Mouse (Mus musculus) liver, postnatal 0 days (tissue): Measurements from ENCODE around the gene Itga2b. TPM values are rescaled to one million over a fixed set of nuclear protein-coding genes. Genes with fewer than 3 reads are reported as not detected.

Source experiments
- ATAC-seq: fragments of 200-750 bp; cut with Nextera tagmentation; 2 replicates; pipeline ENCODE4 v1.8.0; 2017; ENCODE audit warnings: mild to moderate bottlenecking, moderate library complexity
- DNase-seq: peaks from one replicate; pipeline ENCODE4 v3.0.0-alpha.2; 2016
- H3K27ac ChIP-seq: fragments of 300-500 bp; sonication (generic); 2 replicates; pipeline ENCODE4 v1.5.1; 2014; ENCODE audit warnings: antibody characterized with exemption, moderate library complexity, mild to moderate bottlenecking, low read depth
- H3K27me3 ChIP-seq: fragments of 300-500 bp; sonication (generic); 2 replicates; pipeline ENCODE4 v1.6.1; 2014; ENCODE audit warnings: low read length, control low read depth, mixed read lengths; ENCODE audit not compliant: insufficient read depth
- H3K36me3 ChIP-seq: fragments of 300-500 bp; sonication (generic); replicated peaks from 2 replicates; pipeline ENCODE4 v1.6.1; 2014; ENCODE audit warnings: mild to moderate bottlenecking, control low read depth, low read length, moderate library complexity, mixed read lengths; ENCODE audit not compliant: insufficient read depth
- H3K4me1 ChIP-seq: fragments of 300-500 bp; sonication (generic); 2 replicates; pipeline ENCODE4 v1.6.1; 2014; ENCODE audit warnings: antibody characterized with exemption, mild to moderate bottlenecking, control low read depth; ENCODE audit not compliant: insufficient read depth
- H3K4me2 ChIP-seq: fragments of 300-500 bp; sonication (generic); 2 replicates; pipeline ENCODE4 v1.6.1; 2014; ENCODE audit warnings: low read depth, mild to moderate bottlenecking, low read length, moderate library complexity, mixed read lengths
- H3K4me3 ChIP-seq: fragments of 300-500 bp; sonication (generic); 2 replicates; pipeline ENCODE4 v1.5.1; 2014; ENCODE audit warnings: low read depth, low read length
- H3K9ac ChIP-seq: fragments of 300-500 bp; sonication (generic); replicated peaks from 2 replicates; pipeline ENCODE4 v1.6.1; 2014; ENCODE audit warnings: mild to moderate bottlenecking, moderate library complexity
- H3K9me3 ChIP-seq: fragments of 300-500 bp; sonication (generic); 2 replicates; pipeline ENCODE4 v1.6.1; 2016; ENCODE audit warnings: mild to moderate bottlenecking, control low read depth, low read length, mixed read lengths
- CTCF ChIP-seq: sonication (generic); IDR thresholded peaks from 2 replicates; pipeline ENCODE4 v1.5.1; 2016; ENCODE audit warnings: antibody characterized with exemption, low read depth
- EP300 ChIP-seq: IDR thresholded peaks from 2 replicates; pipeline ENCODE4 v1.6.1; 2016; ENCODE audit warnings: antibody characterized with exemption, low read depth, mild to moderate bottlenecking
- WGBS: fragments of 180-500 bp; shearing (Covaris S2); extraction: QIAGEN DNeasy Blood & Tissue Kit; methylation state at CpG from one replicate; pipeline ENCODE4 v1.1.7; 2014; ENCODE audit not compliant: insufficient replicate concordance; 5-methylcytosine and 5-hydroxymethylcytosine counted together
- polyA plus RNA-seq: library from polyadenylated mRNA; unstranded; fragments of >200 nt; fragmentation: Nextera tagmentation; extraction: Ambion mirVana; gene quantifications from 2 replicates; pipeline ENCODE4 v1.2.1, GENCODE M21; 2015

The Itga2b gene
- polyA plus RNA-seq, 1 experiment from 2014 or later: 44.8 TPM

- no peak for ATAC-seq
- no peaks in the 10 kb centered on the region for H3K9me3 ChIP-seq
- DNase-seq: no peak
- no peak overlapping the region for H3K9ac ChIP-seq
- no peak overlapping the region for H3K4me2 ChIP-seq
- H3K36me3 ChIP-seq: peaks cover 18% of the 10 kb centered on the region
- no peak overlapping the region for H3K4me3 ChIP-seq
- peaks cover 21% of the 10 kb centered on the region for H3K27me3 ChIP-seq
- no peak overlapping the region for H3K27ac ChIP-seq
- H3K4me1 ChIP-seq: peaks cover 18% of the 10 kb centered on the region
- WGBS: 82% methylated on average over 11 of the region's 11 CpGs
- TF ChIP-seq CTCF: no peak
- TF ChIP-seq EP300: no peak
Measured at GRCm38 (mm10) chr11:102434816-102435705, 34.9 kb downstream of the Itga2b start.

GRCm38 (mm10) chr11:102434406-102434805 lies 35.5 kb downstream of the Itga2b start:
- Histone ChIP-seq H3K4me1 (peaks cover 25% of the 10 kb centered on the region), H3K27ac (no peak overlapping the region), H3K36me3 (peaks cover 18% of the 10 kb centered on the region), H3K9me3 (no peaks in the 10 kb centered on the region), H3K9ac (no peak overlapping the region), H3K27me3 (peaks cover 18% of the 10 kb centered on the region), H3K4me3 (no peak overlapping the region), H3K4me2 (no peak overlapping the region)
- 17% methylated on average over 7 of the region's 7 CpGs for WGBS
- DNase-seq: peak; percentile 89
- ATAC-seq: no peak
- TF ChIP-seq CTCF (peak; percentile 97), EP300 (no peak)

GRCm38 (mm10) chr11:102433866-102434265 lies 36.1 kb downstream of the Itga2b start:
- ATAC-seq: no peak
- Histone ChIP-seq H3K4me1 (peaks cover 26% of the 10 kb centered on the region), H3K4me2 (0 out of 2 replicates have a peak overlapping the region, but pooled peaks have one; percentile 61), H3K36me3 (peaks cover 18% of the 10 kb centered on the region), H3K9ac (no peak overlapping the region), H3K27me3 (peaks cover 16% of the 10 kb centered on the region), H3K27ac (no peak overlapping the region), H3K4me3 (no peak overlapping the region), H3K9me3 (no peaks in the 10 kb centered on the region)
- TF ChIP-seq CTCF (no peak), EP300 (no peak)
- DNase-seq: no peak
- WGBS: 84% methylated on average over 7 of the region's 7 CpGs

- Histone ChIP-seq H3K27me3 (peaks cover 7% of the 10 kb centered on the region), H3K4me1 (peaks cover 21% of the 10 kb centered on the region), H3K4me3 (peak overlapping the region; percentile 34; the same call in 1 of the 2 replicates), H3K36me3 (peaks cover 18% of the 10 kb centered on the region), H3K9ac (no peak overlapping the region), H3K9me3 (no peaks in the 10 kb centered on the region), H3K4me2 (peak overlapping the region; percentile 61), H3K27ac (peak overlapping the region; percentile 82)
- DNase-seq (no peak), ATAC-seq (no peak)
- no peak for TF ChIP-seq EP300
- TF ChIP-seq CTCF: no peak
- WGBS: 77% methylated on average over 6 of the region's 6 CpGs
Measured at GRCm38 (mm10) chr11:102432896-102433295, 37.0 kb downstream of the Itga2b start.

GRCm38 (mm10) chr11:102432115-102432843 lies 37.6 kb downstream of the Itga2b start:
- 25% methylated on average over 16 of the region's 16 CpGs for WGBS
- Histone ChIP-seq H3K4me2 (peak overlapping the region; percentile 61), H3K4me1 (peaks cover 18% of the 10 kb centered on the region), H3K36me3 (peaks cover 18% of the 10 kb centered on the region), H3K27me3 (peaks cover 4% of the 10 kb centered on the region; the same call in 1 of the 2 replicates), H3K9ac (no peak overlapping the region; the same call in 1 of the 2 replicates), H3K4me3 (peak overlapping the region; percentile 34), H3K27ac (peak overlapping the region; percentile 82), H3K9me3 (no peaks in the 10 kb centered on the region)
- no peak for TF ChIP-seq EP300
- TF ChIP-seq CTCF: no peak
- peak; percentile 64 for DNase-seq
- ATAC-seq: peak; percentile 14; the same call in 1 of the 2 replicates

- no peak overlapping the region for H3K9ac ChIP-seq
Measured at GRCm38 (mm10) chr11:102431728-102432114, 38.2 kb downstream of the Itga2b start.

More at GRCm38 (mm10) chr11:102431728-102432114, 38.2 kb downstream of the Itga2b start:
- Histone ChIP-seq H3K4me3 (peak overlapping the region; percentile 34), H3K36me3 (peaks cover 18% of the 10 kb centered on the region), H3K9me3 (no peaks in the 10 kb centered on the region), H3K4me2 (peak overlapping the region; percentile 61), H3K27me3 (no peaks in the 10 kb centered on the region), H3K27ac (peak overlapping the region; percentile 82), H3K4me1 (peaks cover 18% of the 10 kb centered on the region)
- 66% methylated on average over 3 of the region's 3 CpGs for WGBS
- ATAC-seq: no peak
- TF ChIP-seq CTCF: no peak
- TF ChIP-seq EP300: no peak
- DNase-seq: no peak
